Mouse (Mus musculus) intestine, embryonic 15.5 days (tissue): ENCODE results near the gene Ebi3. TPM values are rescaled to one million over a fixed set of nuclear protein-coding genes. Genes with fewer than 3 reads are reported as not detected.

Experiments
- ATAC-seq: fragments of 200-750 bp; cut with Nextera tagmentation; 2 replicates; pipeline ENCODE4 v1.8.0; 2017; ENCODE audit warnings: moderate TSS enrichment, moderate library complexity
- H3K27ac ChIP-seq: fragments of 300-500 bp; sonication (generic); 2 replicates; pipeline ENCODE4 v1.5.1; 2015; ENCODE audit warnings: mild to moderate bottlenecking, inconsistent platforms
- H3K27me3 ChIP-seq: fragments of 300-500 bp; sonication (generic); replicated peaks from 2 replicates; pipeline ENCODE4 v1.6.1; 2015; ENCODE audit warnings: inconsistent platforms
- H3K36me3 ChIP-seq: fragments of 300-500 bp; sonication (generic); 2 replicates; pipeline ENCODE4 v1.6.1; 2015; ENCODE audit warnings: inconsistent platforms
- H3K4me1 ChIP-seq: fragments of 300-500 bp; sonication (generic); replicated peaks from 2 replicates; pipeline ENCODE4 v1.6.1; 2015; ENCODE audit warnings: inconsistent platforms
- H3K4me2 ChIP-seq: fragments of 300-500 bp; sonication (generic); replicated peaks from 2 replicates; pipeline ENCODE4 v1.6.1; 2015; ENCODE audit warnings: mild to moderate bottlenecking, inconsistent platforms
- H3K4me3 ChIP-seq: fragments of 300-500 bp; sonication (generic); replicated peaks from 2 replicates; pipeline ENCODE4 v1.5.1; 2015; ENCODE audit warnings: inconsistent platforms
- H3K9ac ChIP-seq: fragments of 300-500 bp; sonication (generic); 2 replicates; pipeline ENCODE4 v1.6.1; 2015; ENCODE audit warnings: inconsistent platforms
- H3K9me3 ChIP-seq: fragments of 300-500 bp; sonication (generic); 2 replicates; pipeline ENCODE4 v1.6.1; 2016; ENCODE audit warnings: inconsistent platforms
- WGBS: fragments of 180-500 bp; shearing (Covaris S2); methylation state at CpG from one replicate; pipeline ENCODE4 v1.1.7; 2015; 5-methylcytosine and 5-hydroxymethylcytosine counted together
- polyA plus RNA-seq: library from polyadenylated mRNA; unstranded; fragments of >200 nt; fragmentation: Nextera tagmentation; extraction: Ambion mirVana; gene quantifications from 2 replicates; pipeline ENCODE4 v1.2.1, GENCODE M21; 2015

The Ebi3 gene
- polyA plus RNA-seq, 1 experiment from 2014 or later, result 2.8 TPM

DNA sequence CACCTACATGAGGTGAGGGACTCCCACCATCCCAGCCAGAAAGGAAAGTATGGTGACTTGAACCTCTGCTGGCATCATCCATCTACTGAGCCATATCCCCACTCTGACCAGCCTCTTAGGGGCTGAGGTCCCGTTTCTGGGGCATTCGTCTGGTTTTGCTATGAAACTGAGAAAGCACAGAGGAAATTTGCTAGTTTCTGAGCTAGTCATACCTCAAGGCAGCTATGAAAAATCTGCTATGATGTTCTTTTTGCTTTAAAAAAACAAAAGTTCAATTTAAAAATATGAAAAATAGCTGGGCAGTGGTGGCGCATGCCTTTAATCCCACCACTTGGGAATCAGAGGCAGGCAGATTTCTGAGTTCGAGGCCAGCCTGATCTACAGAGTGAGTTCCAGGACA, 3.8 kb upstream of the Ebi3 start:
- Histone ChIP-seq H3K4me2 (no peak overlapping the region), H3K36me3 (no peaks in the 10 kb centered on the region), H3K9ac (no peak overlapping the region), H3K27ac (no peak overlapping the region), H3K4me3 (no peak overlapping the region), H3K4me1 (peaks cover 2% of the 10 kb centered on the region; the same call in 1 of the 2 replicates), H3K9me3 (no peaks in the 10 kb centered on the region), H3K27me3 (no peaks in the 10 kb centered on the region)
- 83% methylated on average over 4 of the region's 4 CpGs for WGBS
- ATAC-seq, result no peak

- ATAC-seq, result no peak
- H3K27me3 ChIP-seq, result peaks cover 3% of the 10 kb centered on the region; the same call in 1 of the 2 replicates
- no peak within 1 kb of the TSS for H3K4me2 ChIP-seq
- no peak within 1 kb of the TSS for H3K9ac ChIP-seq
- no peaks in the 10 kb centered on the region for H3K9me3 ChIP-seq
- no peak within 1 kb of the TSS for H3K27ac ChIP-seq
- H3K4me1 ChIP-seq, result peaks cover 2% of the 10 kb centered on the region; the same call in 1 of the 2 replicates
- WGBS, result 90% methylated on average over 2 of the region's 2 CpGs
- no peak within 1 kb of the TSS for H3K4me3 ChIP-seq
- no peaks in the 10 kb centered on the region for H3K36me3 ChIP-seq
These were observed 3.0 kb upstream of the Ebi3 start, which contains the start of gene Zfp119b for GRCm38 (mm10) chr17:55949400-55949799. Gene Zfp119b, minus strand, starts transcription at chr17:55949500.

DNA sequence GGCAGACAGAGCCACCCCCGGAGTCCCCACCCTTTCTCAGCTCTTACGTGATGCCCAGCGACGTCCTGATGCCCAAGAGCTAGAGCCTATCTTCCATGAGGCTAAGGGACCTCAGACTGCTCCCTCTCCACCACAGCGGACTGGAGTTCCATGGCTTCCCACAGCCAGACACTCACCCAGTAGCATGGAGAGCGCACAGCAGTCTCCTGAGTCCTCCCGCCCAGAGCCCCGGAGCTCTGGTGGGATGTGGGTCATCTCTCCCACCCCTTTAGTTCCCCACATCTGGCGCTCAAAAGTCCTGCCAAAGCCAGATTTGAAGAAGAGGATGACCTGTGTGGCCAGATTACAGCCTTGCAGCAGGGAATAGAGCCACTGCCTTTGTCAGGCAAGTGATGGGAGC, 1.8 kb upstream of the Ebi3 start:
- WGBS, result 74% methylated on average over 9 of the region's 9 CpGs
- Histone ChIP-seq H3K4me2 (no peak overlapping the region), H3K27ac (no peak overlapping the region), H3K4me1 (peaks cover 2% of the 10 kb centered on the region; the same call in 1 of the 2 replicates), H3K9ac (no peak overlapping the region), H3K4me3 (no peak overlapping the region), H3K27me3 (peaks cover 11% of the 10 kb centered on the region; the same call in 1 of the 2 replicates), H3K36me3 (no peaks in the 10 kb centered on the region), H3K9me3 (no peaks in the 10 kb centered on the region)
- no peak for ATAC-seq

GRCm38 (mm10) chr17:55952041-55952440, 399 bp upstream of the Ebi3 start:
- Histone ChIP-seq H3K4me2 (no peak overlapping the region), H3K4me3 (no peak overlapping the region), H3K9ac (no peak overlapping the region), H3K4me1 (peaks cover 11% of the 10 kb centered on the region; the same call in 1 of the 2 replicates), H3K27ac (no peak overlapping the region), H3K9me3 (no peaks in the 10 kb centered on the region), H3K36me3 (no peaks in the 10 kb centered on the region), H3K27me3 (peaks cover 11% of the 10 kb centered on the region; the same call in 1 of the 2 replicates)
- ATAC-seq, result no peak

DNA sequence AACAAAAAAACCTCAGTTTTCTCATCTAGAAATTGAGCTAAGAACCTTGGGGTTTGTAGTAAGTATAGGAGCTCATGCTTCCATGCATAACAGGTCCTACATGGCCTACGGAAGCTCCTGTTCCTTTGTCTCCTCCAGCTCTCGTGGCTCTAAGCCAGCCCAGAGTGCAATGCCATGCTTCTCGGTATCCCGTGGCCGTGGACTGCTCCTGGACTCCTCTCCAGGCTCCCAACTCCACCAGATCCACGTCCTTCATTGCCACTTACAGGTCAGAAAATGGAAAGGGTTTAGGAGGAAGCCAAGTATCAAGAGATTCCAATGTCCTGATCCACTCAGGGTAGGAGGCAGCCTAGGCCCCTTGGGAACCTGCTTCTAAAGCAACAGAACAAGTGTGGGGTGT, 1.3 kb downstream of the Ebi3 start:
- Histone ChIP-seq H3K4me2 (no peak overlapping the region), H3K4me3 (no peak overlapping the region), H3K4me1 (peaks cover 23% of the 10 kb centered on the region), H3K9me3 (no peaks in the 10 kb centered on the region), H3K9ac (no peak overlapping the region), H3K36me3 (no peaks in the 10 kb centered on the region), H3K27me3 (peaks cover 11% of the 10 kb centered on the region; the same call in 1 of the 2 replicates), H3K27ac (no peak overlapping the region)
- no peak for ATAC-seq
- WGBS, result 77% methylated on average over 6 of the region's 6 CpGs

- H3K9me3 ChIP-seq, result no peaks in the 10 kb centered on the region
- H3K4me2 ChIP-seq, result no peak overlapping the region
- H3K27me3 ChIP-seq, result peaks cover 11% of the 10 kb centered on the region; the same call in 1 of the 2 replicates
- H3K27ac ChIP-seq, result no peak overlapping the region
- H3K36me3 ChIP-seq, result no peaks in the 10 kb centered on the region
- peaks cover 23% of the 10 kb centered on the region for H3K4me1 ChIP-seq
- no peak overlapping the region for H3K9ac ChIP-seq
- no peak for ATAC-seq
- no peak overlapping the region for H3K4me3 ChIP-seq
- WGBS, result 46% methylated on average over 16 of the region's 16 CpGs
These were observed 1.8 kb downstream of the Ebi3 start for GRCm38 (mm10) chr17:55954229-55954628.

GRCm38 (mm10) chr17:55956129-55956528, 3.7 kb downstream of the Ebi3 start:
- H3K4me3 ChIP-seq, result peak overlapping the region; percentile 50
- peaks cover 11% of the 10 kb centered on the region; the same call in 1 of the 2 replicates for H3K27me3 ChIP-seq
- H3K9me3 ChIP-seq, result no peaks in the 10 kb centered on the region
- H3K4me2 ChIP-seq, result peak overlapping the region; percentile 82
- no peak overlapping the region for H3K27ac ChIP-seq
- WGBS, result 1% methylated on average over 26 of the region's 26 CpGs
- ATAC-seq, result peak; percentile 58
- H3K9ac ChIP-seq, result peak overlapping the region; percentile 37; the same call in 1 of the 2 replicates
- peaks cover 28% of the 10 kb centered on the region for H3K4me1 ChIP-seq
- peaks cover 4% of the 10 kb centered on the region; the same call in 1 of the 2 replicates for H3K36me3 ChIP-seq

DNA sequence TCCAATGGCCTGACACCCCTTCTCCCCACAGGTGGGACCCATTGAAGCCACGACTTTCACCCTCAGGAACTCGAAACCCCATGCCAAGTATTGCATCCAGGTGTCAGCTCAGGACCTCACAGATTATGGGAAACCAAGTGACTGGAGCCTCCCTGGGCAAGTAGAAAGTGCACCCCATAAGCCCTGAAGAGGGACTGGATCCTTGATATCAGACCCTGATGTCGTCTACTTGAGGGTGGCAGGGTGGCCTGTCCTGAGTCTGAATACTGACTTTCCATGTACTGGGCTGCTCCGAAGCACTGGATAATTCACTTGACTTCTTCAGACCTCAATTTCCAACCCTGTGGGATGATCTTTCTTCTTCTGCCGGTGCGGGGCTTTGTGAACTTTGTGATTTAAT, 4.2 kb downstream of the Ebi3 start:
- peak overlapping the region; percentile 82 for H3K4me2 ChIP-seq
- 36% methylated on average over 6 of the region's 6 CpGs for WGBS
- H3K27me3 ChIP-seq, result peaks cover 11% of the 10 kb centered on the region; the same call in 1 of the 2 replicates
- no peak overlapping the region for H3K27ac ChIP-seq
- H3K36me3 ChIP-seq, result peaks cover 8% of the 10 kb centered on the region; the same call in 1 of the 2 replicates
- H3K4me1 ChIP-seq, result peaks cover 28% of the 10 kb centered on the region
- H3K9me3 ChIP-seq, result no peaks in the 10 kb centered on the region
- peak overlapping the region; percentile 50 for H3K4me3 ChIP-seq
- peak overlapping the region; percentile 37; the same call in 1 of the 2 replicates for H3K9ac ChIP-seq
- ATAC-seq, result 0 out of 2 replicates have a peak, but pooled peaks have one; percentile 0

GRCm38 (mm10) chr17:55957168-55957567, 4.7 kb downstream of the Ebi3 start:
- ATAC-seq, result 0 out of 2 replicates have a peak, but pooled peaks have one; percentile 18
- H3K36me3 ChIP-seq, result peaks cover 12% of the 10 kb centered on the region; the same call in 1 of the 2 replicates
- H3K4me3 ChIP-seq, result no peak overlapping the region
- H3K27me3 ChIP-seq, result peaks cover 11% of the 10 kb centered on the region; the same call in 1 of the 2 replicates
- 15% methylated on average over 9 of the region's 9 CpGs for WGBS
- peaks cover 28% of the 10 kb centered on the region for H3K4me1 ChIP-seq
- H3K4me2 ChIP-seq, result no peak overlapping the region
- H3K9me3 ChIP-seq, result no peaks in the 10 kb centered on the region
- no peak overlapping the region for H3K9ac ChIP-seq
- H3K27ac ChIP-seq, result no peak overlapping the region

DNA sequence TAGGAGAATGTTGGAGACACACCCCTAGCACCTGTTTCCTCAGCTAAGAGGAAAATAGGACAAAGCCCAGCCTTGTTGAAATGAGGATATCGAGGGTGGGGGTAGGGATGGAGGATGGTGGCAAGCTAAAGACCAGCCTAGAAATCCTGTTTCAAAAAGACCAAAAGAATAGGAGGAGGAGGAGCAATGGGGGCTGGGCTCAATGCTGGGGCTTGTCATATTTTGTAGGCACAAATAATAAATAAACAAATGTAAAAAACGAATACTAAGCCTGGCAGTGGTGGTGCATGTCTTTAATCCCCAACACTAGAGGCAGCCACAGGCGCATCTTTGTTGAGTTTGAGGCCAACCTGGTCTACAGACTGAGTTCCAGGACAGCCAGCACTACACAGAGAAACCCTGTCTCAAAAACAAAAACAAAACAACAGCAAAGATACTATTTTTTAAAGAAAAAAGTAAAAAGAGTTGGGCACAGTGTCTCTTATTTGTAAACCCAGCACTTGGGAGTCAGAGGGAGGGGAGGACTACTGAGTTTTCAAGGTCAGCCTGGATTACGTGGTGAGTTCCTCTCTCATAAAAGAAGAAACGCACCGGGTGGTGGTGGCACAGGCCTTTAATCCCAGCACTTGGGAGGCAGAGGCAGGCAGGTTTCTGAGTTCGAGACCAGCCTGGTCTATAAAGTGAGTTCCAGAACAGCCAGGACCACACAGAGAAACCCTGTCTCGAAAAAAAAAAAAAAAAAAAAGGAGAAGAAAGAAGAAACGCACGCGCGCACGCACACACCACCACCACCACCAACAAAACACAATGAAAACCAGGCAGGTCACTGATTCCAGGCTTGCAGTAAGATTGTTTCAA, 5.5 kb downstream of the Ebi3 start:
- H3K4me2 ChIP-seq, result peak overlapping the region; percentile 78
- H3K36me3 ChIP-seq, result peaks cover 14% of the 10 kb centered on the region; the same call in 1 of the 2 replicates
- peak overlapping the region; percentile 44; the same call in 1 of the 2 replicates for H3K27ac ChIP-seq
- peaks cover 28% of the 10 kb centered on the region for H3K4me1 ChIP-seq
- H3K27me3 ChIP-seq, result peaks cover 11% of the 10 kb centered on the region; the same call in 1 of the 2 replicates
- H3K4me3 ChIP-seq, result peak overlapping the region; percentile 55
- ATAC-seq, result no peak
- WGBS, result 73% methylated on average over 13 of the region's 13 CpGs
- peak overlapping the region; percentile 46 for H3K9ac ChIP-seq
- H3K9me3 ChIP-seq, result no peaks in the 10 kb centered on the region

DNA sequence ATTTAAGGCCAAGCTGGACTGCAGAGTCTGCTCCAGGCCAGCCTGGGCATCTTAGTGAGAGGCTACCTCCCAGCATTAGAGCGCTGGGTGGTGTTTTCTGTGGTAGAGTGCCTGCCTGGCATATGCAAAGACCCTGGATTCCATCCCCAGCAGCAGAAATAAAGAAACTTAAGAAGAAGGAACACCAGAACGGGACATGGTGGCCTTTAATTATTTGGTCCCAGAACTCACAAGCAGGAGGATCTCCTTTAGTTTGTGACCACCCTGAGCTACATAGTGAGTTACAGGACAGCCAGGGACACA, 6.1 kb downstream of the Ebi3 start:
- Histone ChIP-seq H3K27me3 (peaks cover 11% of the 10 kb centered on the region; the same call in 1 of the 2 replicates), H3K36me3 (peaks cover 14% of the 10 kb centered on the region; the same call in 1 of the 2 replicates), H3K9ac (peak overlapping the region; percentile 46), H3K27ac (peak overlapping the region; percentile 44; the same call in 1 of the 2 replicates), H3K9me3 (no peaks in the 10 kb centered on the region), H3K4me3 (peak overlapping the region; percentile 55), H3K4me2 (peak overlapping the region; percentile 78), H3K4me1 (peaks cover 32% of the 10 kb centered on the region)
- WGBS, result 33% methylated on average over 2 of the region's 2 CpGs
- ATAC-seq, result no peak

GRCm38 (mm10) chr17:55958918-55959728, 6.7 kb downstream of the Ebi3 start, which contains the start of gene Yju2:
Gene Yju2, plus strand, starts transcription at chr17:55959099.
- WGBS, result under 1% methylated on average over 46 of the region's 46 CpGs
- Histone ChIP-seq H3K9me3 (no peaks in the 10 kb centered on the region), H3K9ac (peak within 1 kb of the TSS; percentile 62), H3K36me3 (peaks cover 14% of the 10 kb centered on the region; the same call in 1 of the 2 replicates), H3K4me1 (peaks cover 32% of the 10 kb centered on the region), H3K27ac (peak within 1 kb of the TSS; percentile 99), H3K4me3 (peak within 1 kb of the TSS; percentile 55), H3K27me3 (peaks cover 11% of the 10 kb centered on the region; the same call in 1 of the 2 replicates), H3K4me2 (peak within 1 kb of the TSS; percentile 78)
- ATAC-seq, result peak; percentile 92
